In the genomic region with DNA sequence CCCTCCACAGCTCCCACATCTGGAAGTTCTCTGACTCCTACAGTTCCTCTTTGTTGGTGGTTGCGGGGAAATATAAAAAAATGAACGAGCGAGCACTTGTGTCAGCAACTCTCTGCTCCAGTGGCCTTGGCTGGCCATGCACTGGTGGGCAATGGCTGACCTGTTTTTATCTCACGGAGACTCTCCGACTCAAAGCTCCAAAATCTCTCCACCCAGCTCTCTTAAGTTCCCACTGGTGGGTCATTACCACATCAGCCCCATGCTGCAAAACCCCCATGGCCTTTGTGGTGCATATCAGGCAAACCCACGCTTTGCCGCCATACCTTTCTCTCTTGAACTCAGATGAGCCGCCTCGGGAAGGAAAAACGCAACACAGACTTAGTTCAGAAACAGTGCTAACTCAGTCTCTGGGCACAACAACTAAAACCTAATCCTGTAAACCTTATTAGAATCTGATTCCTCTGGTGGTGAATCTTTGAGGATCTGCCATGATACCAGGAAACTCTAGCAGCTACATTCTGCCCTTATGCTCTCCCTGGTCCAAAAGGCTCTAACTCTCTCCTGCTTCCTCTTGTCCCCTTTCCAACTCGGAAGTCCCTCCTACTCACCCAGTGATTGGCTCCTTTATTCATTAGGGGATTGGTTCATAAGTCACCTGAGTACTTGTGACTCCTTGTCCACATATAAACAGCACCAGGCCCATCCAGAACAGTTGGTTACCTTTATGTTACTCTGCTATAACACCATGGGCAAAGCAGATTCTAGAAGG, we compare ENCODE assay signal across 1 mouse cellular context.
A peak's percentile ranks its signal among the peaks of the same experiment; 100 is the strongest.
TF ChIP-seq lines count a peak whose summit lies in the region.

No protein-coding gene starts in this region.

TF ChIP-seq in MEL, 35 proteins besides CTCF, POLR2A, EP300 and RAD21:
- TF ChIP-seq GABPA (IDR thresholded peaks at IDR 0.05; ENCODE audit: low read depth, low read length) (no peak), ZNF384 (IDR thresholded peaks at IDR 0.05; ENCODE audit: low read depth, low read length) (no peak), NELFE (IDR thresholded peaks at IDR 0.05; ENCODE audit: low read depth, low read length) (peak; percentile 89), USF2 (IDR thresholded peaks at IDR 0.05; ENCODE audit: borderline replicate concordance in 1 of 2, insufficient read depth in 1 of 2, low read depth in 1 of 2, low read length in 2 of 2) (no peak), E2F4 (IDR thresholded peaks at IDR 0.05; ENCODE audit: borderline replicate concordance, low read depth, low read length) (no peak), KAT2A (conservative IDR thresholded peaks at IDR 0.05; ENCODE audit: low read depth, low read length) (no peak), ZMIZ1 (IDR thresholded peaks at IDR 0.05; ENCODE audit: low read depth, low read length) (peak; percentile 61; the same call in 1 of the 2 replicates), TCF12 (IDR thresholded peaks at IDR 0.05; ENCODE audit: low read depth, low read length) (0 out of 2 replicates have a peak, but pooled peaks have one; percentile 29), TAL1 (IDR thresholded peaks at IDR 0.05; ENCODE audit: low read length) (no peak), ZC3H11A (IDR thresholded peaks at IDR 0.05; ENCODE audit: low read depth, low read length) (no peak), MEF2A (IDR thresholded peaks at IDR 0.05; ENCODE audit: extremely low read depth, insufficient replicate concordance, low read depth, low read length, poor library complexity, severe bottlenecking) (no peak), TBP (IDR thresholded peaks at IDR 0.05; ENCODE audit: low read depth, low read length) (peak; percentile 97), NRF1 (IDR thresholded peaks at IDR 0.05; ENCODE audit: insufficient read depth, low read depth, low read length, poor library complexity, severe bottlenecking) (no peak), GATA1 (IDR thresholded peaks at IDR 0.05; ENCODE audit: low read depth, low read length) (no peak), RCOR1 (IDR thresholded peaks at IDR 0.05; ENCODE audit: low read depth, low read length) (no peak), ETS1 (IDR thresholded peaks at IDR 0.05; ENCODE audit: low read depth, low read length) (no peak), BHLHE40 (IDR thresholded peaks at IDR 0.05; ENCODE audit: borderline replicate concordance, low read depth, low read length) (no peak), ELF1 (IDR thresholded peaks at IDR 0.05; ENCODE audit: low read depth, low read length) (peak; percentile 57; the same call in 1 of the 2 replicates), SIN3A (IDR thresholded peaks at IDR 0.05; ENCODE audit: low read length) (peak; percentile 39), CHD2 (IDR thresholded peaks at IDR 0.05; ENCODE audit: low read length) (no peak), MAX (IDR thresholded peaks at IDR 0.05; ENCODE audit: low read length) (peak; percentile 7; the same call in 1 of the 2 replicates), MAZ (IDR thresholded peaks at IDR 0.05; ENCODE audit: low read depth, low read length) (no peak), USF1 (IDR thresholded peaks at IDR 0.05; ENCODE audit: low read depth, low read length) (peak; percentile 71), HCFC1 (IDR thresholded peaks at IDR 0.05; ENCODE audit: low read depth, low read length) (peak; percentile 66), MAFK (IDR thresholded peaks at IDR 0.05; ENCODE audit: borderline replicate concordance, low read depth, low read length) (no peak), UBTF (IDR thresholded peaks at IDR 0.05; ENCODE audit: borderline replicate concordance, insufficient read depth, low read depth, low read length) (no peak), POLR2AphosphoS5 (IDR thresholded peaks at IDR 0.05; ENCODE audit: borderline replicate concordance, low read depth, low read length) (no peak), MXI1 (IDR thresholded peaks at IDR 0.05; ENCODE audit: low read depth, low read length) (no peak), ZKSCAN1 (IDR thresholded peaks at IDR 0.05; ENCODE audit: low read depth, low read length) (no peak), POLR2AphosphoS2 (IDR thresholded peaks at IDR 0.05; ENCODE audit: low read length) (peak; percentile 79; the same call in 1 of the 2 replicates), MYC (IDR thresholded peaks at IDR 0.05; ENCODE audit: low read depth, low read length) (no peak), MYB (IDR thresholded peaks at IDR 0.05; ENCODE audit: low read depth, low read length) (no peak), SMC3 (IDR thresholded peaks at IDR 0.05; ENCODE audit: low read depth, low read length) (no peak), JUND (IDR thresholded peaks at IDR 0.05; ENCODE audit: low read depth, low read length) (no peak), CHD1 (IDR thresholded peaks at IDR 0.05; ENCODE audit: low read depth, low read length) (no peak)
